Mouse (Mus musculus) testis, adult 2 months (tissue): ENCODE measurements around the gene E330009J07Rik.

Experiments used
- CTCF ChIP-seq: fragments of 200-500 bp; IDR thresholded peaks from 2 replicates; pipeline ENCODE4 v1.5.1; 2012; ENCODE audit warnings: low read depth, mild to moderate bottlenecking, inconsistent platforms, low read length, moderate library complexity; ENCODE audit not compliant: control insufficient read depth, insufficient read depth, insufficient replicate concordance
- POLR2A ChIP-seq: fragments of 200-500 bp; IDR thresholded peaks from 2 replicates; pipeline ENCODE4 v1.6.1; 2012; ENCODE audit warnings: low read depth, mild to moderate bottlenecking, inconsistent platforms, low read length, moderate library complexity; ENCODE audit not compliant: control insufficient read depth

DNA sequence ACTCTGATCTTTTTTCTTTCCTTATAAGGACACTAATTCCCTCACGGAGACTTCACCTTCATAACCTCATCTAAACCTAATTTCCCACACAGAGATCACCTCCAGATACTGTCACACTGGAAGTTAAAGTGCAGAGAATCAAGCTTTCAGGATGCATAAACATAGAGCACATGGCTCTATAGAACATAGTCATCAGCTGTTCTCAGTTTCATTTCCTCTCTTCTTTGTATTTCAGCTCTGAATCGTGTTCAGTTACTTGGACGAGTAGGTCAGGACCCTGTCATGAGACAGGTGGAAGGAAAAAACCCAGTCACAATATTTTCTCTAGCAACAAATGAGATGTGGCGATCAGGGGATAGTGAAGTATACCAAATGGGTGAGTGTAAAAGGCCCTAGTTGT, 40.2 kb upstream of the E330009J07Rik start:
- TF ChIP-seq CTCF (no peak), POLR2A (no peak)
